Mouse (Mus musculus): Measurements from ENCODE around the gene Hnrnpf.

- no peak for TF ChIP-seq CTCF (conservative IDR thresholded peaks at IDR 0.05; ENCODE audit: low read length)
- TF ChIP-seq NANOG (IDR thresholded peaks at IDR 0.05; ENCODE audit: borderline replicate concordance, low read length) = no peak
These were observed 16.8 kb downstream of the Hnrnpf start for GRCm38 (mm10) chr6:117916737-117917426.
